Mouse (Mus musculus) monocyte, adult 2 months (primary cell): ENCODE data around the gene Txlna.

Source experiments
- DNase-seq, 2 experiments: peaks; one replicate each; pipeline ENCODE4 v3.0.0; 2022; ENCODE audit warnings: low spot score in 2 of 2, low read depth in 1 of 2

Txlna gene

DNA sequence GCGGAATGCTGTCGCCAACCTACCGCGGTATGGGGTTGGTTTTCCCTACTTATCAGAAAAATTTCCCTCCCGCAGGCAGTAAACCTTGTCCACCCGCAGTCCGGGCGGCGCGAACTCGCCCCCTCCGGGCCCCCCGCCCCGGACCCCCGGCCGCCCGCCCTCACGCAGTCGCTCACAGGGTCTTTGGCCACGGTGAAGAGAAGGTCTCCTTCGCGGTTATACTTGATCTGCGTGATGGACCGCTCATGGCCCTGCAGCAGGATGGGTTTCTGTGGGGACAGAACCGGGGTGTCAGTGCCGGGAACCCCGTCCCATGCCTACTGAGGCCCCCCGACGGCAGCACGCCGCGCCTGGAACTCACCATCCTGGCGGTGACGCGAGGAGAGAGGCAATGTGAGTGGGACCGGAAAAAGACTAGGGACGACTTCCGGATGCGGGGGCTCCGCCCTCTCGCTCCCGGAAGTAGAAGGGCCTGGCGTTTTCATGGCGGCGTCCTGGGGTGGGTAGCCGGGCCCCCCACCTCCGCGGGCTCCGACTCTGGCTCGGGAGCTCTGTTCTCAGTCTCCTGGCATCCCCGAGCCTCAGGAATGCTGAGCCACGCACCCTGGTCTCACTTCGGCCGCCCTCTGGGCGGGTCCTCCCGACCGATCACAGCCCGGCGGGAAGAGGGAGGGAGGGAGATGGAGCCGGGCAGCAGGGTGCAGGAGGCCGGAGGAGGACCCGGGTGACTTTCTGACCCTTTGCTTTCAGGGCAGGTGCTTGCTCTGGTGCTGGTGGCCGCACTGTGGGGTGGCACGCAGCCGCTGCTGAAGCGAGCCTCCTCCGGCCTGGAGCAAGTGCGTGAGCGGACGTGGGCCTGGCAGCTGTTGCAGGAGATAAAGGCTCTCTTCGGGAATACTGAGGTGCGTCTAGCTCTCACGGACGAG, 40.4 kb downstream of the Txlna start, which contains the start of the genes Eif3i and Tmem234:
TSS of gene Eif3i (minus strand) at position 416 of the 926 bp plus-strand sequence.
TSS of gene Tmem234 (plus strand) at position 436 of the 926 bp plus-strand sequence.
- peak; percentile 49 to 70 for DNase-seq

DNA sequence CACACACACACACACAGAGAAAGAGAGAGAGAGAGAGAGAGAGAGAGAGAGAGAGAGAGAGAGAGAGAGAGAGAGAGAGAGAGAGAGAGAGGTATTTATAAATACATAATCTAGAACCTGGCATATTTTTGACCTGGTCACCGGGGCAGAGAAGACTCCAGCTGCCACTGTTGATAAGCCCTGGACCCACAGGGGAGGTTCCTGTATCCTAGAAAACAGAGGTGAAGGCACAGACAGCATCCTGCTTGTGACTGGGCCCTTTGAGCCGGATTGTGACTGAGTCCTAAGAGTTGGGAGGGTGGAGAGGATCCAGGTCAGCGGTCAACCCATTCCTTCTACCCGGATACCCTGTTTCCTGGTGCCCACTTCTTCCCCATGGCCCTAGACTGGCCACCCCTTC, 52.0 kb downstream of the Txlna start:
- DNase-seq = no peak

DNA sequence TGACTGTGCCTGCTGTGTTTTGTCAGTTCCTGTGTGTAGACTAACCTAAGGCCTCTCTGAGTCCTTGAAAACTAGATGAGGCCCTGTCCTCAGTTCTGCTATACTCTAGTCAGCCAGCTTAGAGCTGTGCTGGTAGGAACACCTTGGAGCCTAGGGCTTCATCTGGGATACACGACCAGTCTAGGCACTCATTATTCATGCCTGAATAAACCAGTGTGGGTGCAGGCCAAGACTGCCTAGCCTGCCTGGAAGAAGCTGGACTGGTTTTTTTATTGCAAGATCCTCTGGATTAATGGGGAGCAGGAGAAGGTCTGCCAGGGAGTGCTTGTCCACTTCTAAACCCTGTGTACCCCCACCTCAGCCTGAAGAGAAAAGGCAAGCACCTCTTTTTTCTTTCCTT, 53.9 kb downstream of the Txlna start:
- DNase-seq = no peak

DNA sequence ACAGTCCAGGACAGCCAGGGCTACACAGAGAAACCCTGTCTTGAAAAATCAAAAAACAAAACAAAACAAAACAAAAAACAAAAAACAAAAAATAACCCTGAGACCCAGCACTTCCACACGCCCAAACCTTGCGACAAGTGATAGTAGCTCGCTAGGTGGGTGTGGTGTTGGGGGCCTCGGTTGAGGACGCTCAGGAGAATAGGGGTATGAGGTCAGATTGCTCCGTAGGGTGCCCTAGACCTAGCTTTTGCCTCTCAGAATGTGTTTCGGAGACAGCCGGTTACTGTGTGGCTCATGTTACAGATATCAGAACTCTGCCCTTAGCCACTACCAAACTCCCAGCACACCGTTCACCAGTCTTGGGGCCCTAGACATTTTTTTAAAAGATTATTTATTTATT, 55.1 kb downstream of the Txlna start:
- no peak for DNase-seq

DNA sequence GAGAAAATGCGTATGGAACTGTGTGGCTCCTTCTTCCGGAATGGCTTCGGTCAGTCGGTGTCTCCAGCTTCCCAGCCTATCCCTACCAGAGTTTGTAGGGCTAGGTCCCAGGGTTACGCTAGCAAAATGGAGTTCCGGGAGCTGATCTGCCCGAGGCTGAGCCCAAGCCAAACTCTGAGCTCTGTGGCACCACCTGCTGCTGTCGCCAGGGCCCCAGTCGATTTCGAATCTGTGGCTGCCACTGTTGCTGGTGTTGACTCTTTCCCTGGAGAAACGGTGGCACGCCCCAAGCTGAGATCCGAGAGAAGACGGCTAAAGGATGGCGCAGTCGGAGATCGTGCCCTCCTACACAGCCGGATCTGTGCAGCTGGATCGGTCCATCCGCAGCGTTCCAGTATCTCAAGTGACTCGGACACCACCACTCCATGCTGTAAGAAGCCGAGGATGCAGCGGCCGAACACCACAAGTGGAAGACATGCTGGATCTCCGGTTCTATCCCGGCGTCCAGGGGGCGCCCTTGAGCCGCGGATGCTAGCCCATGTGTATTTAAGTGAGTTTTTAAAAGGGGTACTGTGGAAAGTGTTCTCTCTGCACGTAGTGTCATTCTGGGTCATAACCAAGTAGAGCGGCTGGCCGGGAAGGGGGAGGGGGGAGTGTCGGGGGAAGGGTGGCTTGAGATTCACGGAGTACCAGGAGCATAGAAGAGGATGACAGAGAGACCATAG, 55.8 kb downstream of the Txlna start:
- peak; percentile 54 to 74 for DNase-seq

DNA sequence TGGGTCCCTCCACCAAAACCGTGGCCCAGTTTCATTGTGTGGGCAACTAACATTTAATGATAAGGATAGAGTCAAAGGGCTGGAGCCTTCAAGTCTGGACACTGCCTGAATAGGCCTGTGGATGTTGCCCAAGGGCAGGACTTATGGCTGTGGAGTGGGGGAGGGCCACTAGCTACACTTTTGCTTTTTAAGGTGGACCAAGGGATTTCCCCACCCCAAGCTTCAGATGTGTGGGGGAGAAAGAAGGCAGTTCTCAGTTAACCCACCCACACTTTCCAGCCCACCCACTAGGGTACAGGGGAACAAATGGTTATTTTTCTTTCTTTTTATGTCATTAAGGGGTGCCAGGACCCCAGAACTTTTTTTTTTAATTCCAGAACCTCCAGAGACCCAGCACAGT, 56.5 kb downstream of the Txlna start:
- DNase-seq = no peak

DNA sequence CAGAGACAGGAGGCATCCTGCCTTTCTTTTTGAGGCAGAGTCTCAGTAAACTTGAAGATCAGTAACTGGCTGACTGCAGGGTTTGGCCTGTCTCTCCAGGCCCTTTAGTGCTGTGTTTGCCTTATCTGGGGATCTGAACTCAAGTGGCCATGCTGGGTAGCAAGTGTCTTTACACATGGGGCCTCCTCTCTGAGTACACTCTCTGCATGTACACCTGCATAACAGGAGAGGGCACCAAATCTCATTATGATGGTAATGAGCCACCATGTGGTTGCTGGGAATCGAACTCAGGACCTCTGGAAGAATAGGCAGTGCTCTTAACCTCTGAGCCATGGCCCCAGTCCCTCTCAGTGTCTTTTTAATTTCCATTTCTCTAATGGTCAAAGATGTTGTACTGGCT, 58.6 kb downstream of the Txlna start:
- no peak for DNase-seq

DNA sequence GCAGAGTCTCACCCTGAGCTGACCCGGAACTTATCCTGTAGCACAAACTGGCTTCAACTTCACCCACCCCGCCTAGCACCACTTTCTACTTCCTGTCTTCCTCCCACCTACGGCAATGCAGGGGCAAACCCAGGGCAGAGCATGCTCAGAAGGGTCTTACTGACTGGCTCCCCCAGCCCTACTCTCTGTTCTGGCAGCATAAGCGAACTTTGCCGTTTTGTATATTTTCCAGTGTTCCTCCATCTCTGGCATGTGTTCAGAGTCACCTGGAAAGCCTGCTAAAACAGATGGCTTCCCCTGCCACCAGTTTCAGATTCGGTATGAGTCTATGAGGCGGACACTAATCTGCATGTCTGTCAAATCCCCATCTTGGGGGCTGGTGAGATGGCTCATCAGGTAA, 60.5 kb downstream of the Txlna start:
- no peak for DNase-seq

DNA sequence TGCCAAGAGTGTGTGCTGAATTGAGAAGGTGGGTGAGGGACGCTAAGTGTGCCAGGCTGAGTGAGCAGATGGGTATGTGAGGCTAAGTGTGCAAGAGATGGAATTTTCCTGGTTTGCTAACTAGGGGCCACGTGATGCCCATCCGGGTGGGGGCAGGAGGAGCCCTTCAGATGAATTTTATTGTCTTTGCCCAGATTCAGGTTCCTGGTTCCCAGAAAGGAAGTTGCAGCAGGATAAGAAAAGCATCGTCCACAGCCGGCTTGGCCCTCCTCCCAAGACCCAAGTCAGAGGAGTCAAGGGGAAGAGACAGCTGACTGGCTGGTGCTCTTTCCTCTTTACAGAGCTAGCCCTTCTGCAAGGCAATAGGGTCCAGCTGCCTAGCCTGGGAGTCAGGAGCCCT, 62.4 kb downstream of the Txlna start, which contains the start of gene Fam167b:
TSS of gene Fam167b (minus strand) at position 84 of the 400 bp plus-strand sequence.
- no peak for DNase-seq

DNA sequence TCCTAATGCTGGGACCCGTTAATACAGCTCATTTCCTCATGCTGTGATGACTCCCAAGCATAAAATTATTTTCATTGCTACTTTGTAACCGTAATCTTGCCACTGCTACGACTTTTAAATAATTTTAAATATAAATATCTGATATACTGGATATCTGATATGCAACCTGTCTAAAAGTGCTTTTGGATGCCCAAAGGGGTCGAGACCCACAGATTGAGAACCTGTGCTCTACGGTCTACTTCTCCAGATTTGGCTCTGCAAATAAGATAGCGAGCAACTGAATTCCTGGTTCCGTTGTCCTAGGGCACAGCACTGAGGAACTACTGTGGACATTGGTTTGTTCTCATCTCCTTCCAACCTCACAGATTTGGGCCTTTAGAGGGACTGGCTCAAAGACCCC, 63.2 kb downstream of the Txlna start:
- DNase-seq = no peak

DNA sequence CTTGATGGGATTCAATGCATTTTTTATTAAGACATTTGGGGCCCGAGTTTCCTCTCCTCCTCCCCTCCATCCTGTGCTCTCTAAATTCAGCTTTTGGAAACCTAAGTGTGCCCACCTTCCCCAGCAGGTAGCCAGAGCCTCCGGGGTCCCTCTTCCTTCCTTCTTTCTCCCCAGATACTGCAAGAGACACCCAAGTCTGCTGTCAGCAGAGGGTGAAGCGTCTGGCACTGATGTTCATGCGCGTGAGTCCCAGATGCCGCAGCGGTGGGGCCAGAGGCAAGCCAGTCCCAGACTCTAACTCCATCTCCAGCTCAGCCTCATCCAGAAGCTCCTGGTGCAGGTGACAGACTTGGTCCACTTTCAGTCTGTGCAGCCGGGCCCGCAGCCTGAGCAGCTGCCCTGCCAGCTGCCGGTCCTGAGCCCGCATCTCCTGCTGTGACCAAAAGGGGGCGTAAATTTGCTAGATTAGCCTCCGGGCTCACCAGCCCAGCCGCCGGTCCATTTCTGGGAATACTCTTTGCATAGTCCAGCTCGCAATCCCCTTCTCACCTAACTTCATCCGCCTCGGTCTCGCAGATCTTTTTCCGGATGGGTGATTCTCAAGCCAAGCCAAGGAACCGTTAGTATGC, 63.9 kb downstream of the Txlna start:
- peak in 1 of 2 experiments; percentile 35 for DNase-seq
